ENCODE assay signal across 30 mouse cellular contexts in the genomic region with DNA sequence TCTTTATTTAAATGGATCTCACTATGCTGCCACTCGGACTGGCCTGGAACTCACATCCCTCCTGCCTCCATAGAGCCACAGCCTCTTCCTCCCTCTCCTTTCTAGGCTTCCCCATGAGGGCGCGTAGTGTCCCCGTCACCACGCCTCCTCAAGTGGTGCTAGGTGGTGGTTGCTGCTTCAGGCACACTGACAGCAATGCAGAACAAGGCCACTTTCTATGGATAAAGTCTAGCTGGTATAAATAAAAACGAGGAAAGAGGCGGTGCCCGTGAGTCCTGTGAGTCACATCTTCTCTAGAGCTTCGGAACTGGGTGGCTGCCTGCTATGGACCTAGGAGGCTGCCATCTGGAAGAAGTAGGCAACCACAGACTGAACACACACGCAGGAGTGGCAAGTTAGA. TPM values are rescaled to one million over a fixed set of nuclear protein-coding genes. Genes with fewer than 3 reads are reported as not detected.
A peak's percentile ranks its signal among the peaks of the same experiment; 100 is the strongest.
DNase-seq lines count a peak whose midpoint lies in the region; ATAC-seq and TF ChIP-seq lines count a peak whose summit lies in the region.
"Had no signal": no experiment of that assay in that cellular context is flagged by ENCODE, and none has a peak within 500 bp of the region (broad histone marks: within the 10 kb centered on the region; RNA-seq: fewer than 3 reads in every experiment).

No protein-coding gene starts in this region.

- no peak overlapping the region for H3K4me3 ChIP-seq in stomach, postnatal 0 days (ENCODE audit: low read depth, low read length)
- H3K4me3 ChIP-seq in intestine, embryonic 15.5 days (replicated peaks): no peak overlapping the region
- H3K4me3 ChIP-seq: forebrain, embryonic 13.5 days; hindbrain, embryonic 10.5 days; hindbrain, embryonic 15.5 days; left cerebral cortex, adult 2 months; limb, embryonic 13.5 days; megakaryocyte, embryonic 14.5 days; midbrain, embryonic 12.5 days; myocyte; neural tube, embryonic 12.5 days had no signal

- no peak overlapping the region for H3K4me2 ChIP-seq in stomach, postnatal 0 days (replicated peaks; ENCODE audit: low read depth)
- H3K4me2 ChIP-seq in intestine, embryonic 15.5 days (replicated peaks): no peak overlapping the region
- H3K4me2 ChIP-seq: forebrain, embryonic 13.5 days; hindbrain, embryonic 15.5 days; limb, embryonic 13.5 days; liver, embryonic 11.5 days; midbrain, embryonic 12.5 days; neural tube, embryonic 12.5 days had no signal

- TF ChIP-seq CTCF in stomach, postnatal 0 days (IDR thresholded peaks at IDR 0.05; ENCODE audit: low read depth): no peak

- no peaks in the 10 kb centered on the region for H3K4me1 ChIP-seq in stomach, postnatal 0 days (replicated peaks; ENCODE audit: control insufficient read depth, insufficient read depth)
- H3K4me1 ChIP-seq in intestine, embryonic 15.5 days (replicated peaks): no peaks in the 10 kb centered on the region

- no peak for TF ChIP-seq EP300 in stomach, postnatal 0 days (optimal IDR thresholded peaks at IDR 0.05)

- H3K27me3 ChIP-seq in stomach, postnatal 0 days (ENCODE audit: control insufficient read depth, insufficient read depth, low read length): no peaks in the 10 kb centered on the region
- no peaks in the 10 kb centered on the region for H3K27me3 ChIP-seq in intestine, embryonic 15.5 days (replicated peaks)
- H3K27me3 ChIP-seq: CH12.LX; forebrain, embryonic 13.5 days; hindbrain, embryonic 15.5 days; limb, embryonic 13.5 days; neural tube, embryonic 12.5 days had no signal

- 88% methylated on average over 10 of the region's 10 CpGs for WGBS in stomach, postnatal 0 days
- 89% methylated on average over 10 of the region's 10 CpGs for WGBS in intestine, embryonic 15.5 days

- no peaks in the 10 kb centered on the region for H3K9me3 ChIP-seq in stomach, postnatal 0 days (ENCODE audit: control insufficient read depth, low read length)
- no peaks in the 10 kb centered on the region for H3K9me3 ChIP-seq in intestine, embryonic 15.5 days
- H3K9me3 ChIP-seq: forebrain, embryonic 13.5 days; hindbrain, embryonic 10.5 days; hindbrain, embryonic 15.5 days; limb, embryonic 13.5 days; megakaryocyte, embryonic 14.5 days; midbrain, embryonic 12.5 days; neural tube, embryonic 12.5 days had no signal

- peak; percentile 53 to 76 for DNase-seq in left cerebral cortex, postnatal 14 days (ENCODE audit: low spot score in 2 of 2)
- no peak for DNase-seq in left cerebral cortex, adult 11 months (ENCODE audit: low spot score)
- DNase-seq in frontal cortex, adult 2 months (ENCODE audit: extremely low spot score in 1 of 2, low spot score in 1 of 2): peak; percentile 75 to 81
- DNase-seq in left cerebral cortex, postnatal 36 days (ENCODE audit: low spot score in 2 of 2): peak; percentile 68 to 73
- peak; percentile 90 for DNase-seq in telencephalon, adult 2 months (ENCODE audit: low read depth, low spot score)
- no peak for DNase-seq in stomach, postnatal 0 days (ENCODE audit: low spot score)

- no peak for ATAC-seq in stomach, postnatal 0 days (ENCODE audit: low FRiP score, low TSS enrichment)
- ATAC-seq in intestine, embryonic 15.5 days: no peak

- H3K36me3 ChIP-seq in stomach, postnatal 0 days (ENCODE audit: control insufficient read depth, insufficient read depth, low read length): no peaks in the 10 kb centered on the region; the same call in 1 of the 2 replicates
- peaks cover 20% of the 10 kb centered on the region; the same call in 1 of the 2 replicates for H3K36me3 ChIP-seq in intestine, embryonic 15.5 days

- intact Hi-C loops in left cerebral cortex, postnatal 14 days (cut with DNase I): no loop called here
- intact Hi-C loops in left cerebral cortex, postnatal 36 days (cut with DNase I): loop anchor here (10.0 kb wide), 1 partner anchor 291 kb away; no protein-coding TSS in a partner anchor

- H3K9ac ChIP-seq in stomach, postnatal 0 days (ENCODE audit: low read length): no peak overlapping the region
- H3K9ac ChIP-seq in intestine, embryonic 15.5 days: no peak overlapping the region
- H3K9ac ChIP-seq: forebrain, embryonic 13.5 days; hindbrain, embryonic 15.5 days; limb, embryonic 13.5 days; midbrain, embryonic 12.5 days; neural tube, embryonic 12.5 days had no signal

- no peak overlapping the region for H3K27ac ChIP-seq in stomach, postnatal 0 days (replicated peaks)
- no peak overlapping the region for H3K27ac ChIP-seq in intestine, embryonic 15.5 days
- H3K27ac ChIP-seq: forebrain, embryonic 13.5 days; hindbrain, embryonic 10.5 days; hindbrain, embryonic 15.5 days; kidney, postnatal 0 days; left cerebral cortex, adult 2 months; limb, embryonic 13.5 days; midbrain, embryonic 12.5 days; neural tube, embryonic 12.5 days had no signal

RNA-seq across cellular contexts. Expression of gene Npc2, which starts 16.9 kb away (rescaled TPM):
- total RNA-seq in left cerebral cortex, postnatal 14 days (2021): 10 to 100 TPM; 28.7 to 30.5 TPM
- 40.0 and 45.9 TPM in 2 replicates for polyA plus RNA-seq in frontal cortex, adult 2 months (2012; rRNA removed)
- total RNA-seq in left cerebral cortex, postnatal 36 days (2021): 10 to 100 TPM; 28.4 to 28.8 TPM
- polyA plus RNA-seq in stomach, postnatal 0 days (2015; fragmentation: Nextera tagmentation; extraction: Ambion mirVana): 49.0 and 49.4 TPM in 2 replicates
- polyA plus RNA-seq in intestine, embryonic 15.5 days (2015; fragmentation: Nextera tagmentation; extraction: Ambion mirVana): 76.7 and 77.9 TPM in 2 replicates

RNA-seq across cellular contexts. Expression of gene Isca2, which starts 17.0 kb away (rescaled TPM):
- 10 to 100 TPM; 55.3 to 61.8 TPM for total RNA-seq in left cerebral cortex, postnatal 14 days (2021)
- 87.2 and 90.7 TPM in 2 replicates for polyA plus RNA-seq in frontal cortex, adult 2 months (2012; rRNA removed)
- 10 to 100 TPM; 52.5 to 58.6 TPM for total RNA-seq in left cerebral cortex, postnatal 36 days (2021)
- 73.0 and 75.2 TPM in 2 replicates for polyA plus RNA-seq in stomach, postnatal 0 days (2015; fragmentation: Nextera tagmentation; extraction: Ambion mirVana)
- polyA plus RNA-seq in intestine, embryonic 15.5 days (2015; fragmentation: Nextera tagmentation; extraction: Ambion mirVana): 124 and 134 TPM in 2 replicates

RNA-seq across cellular contexts. Expression of gene Syndig1l, which starts 57.4 kb away (rescaled TPM):
- total RNA-seq in left cerebral cortex, postnatal 14 days (2021): 10 to 100 TPM; 12.4 to 17.5 TPM
- 16.3 and 23.8 TPM in 2 replicates for polyA plus RNA-seq in frontal cortex, adult 2 months (2012; rRNA removed)
- 10 to 100 TPM; 23.0 to 27.6 TPM for total RNA-seq in left cerebral cortex, postnatal 36 days (2021)
- 0.17 TPM in 1 of 2 replicates, not detected in the other for polyA plus RNA-seq in stomach, postnatal 0 days (2015; fragmentation: Nextera tagmentation; extraction: Ambion mirVana)
- 0.10 and 0.15 TPM in 2 replicates for polyA plus RNA-seq in intestine, embryonic 15.5 days (2015; fragmentation: Nextera tagmentation; extraction: Ambion mirVana)
- total RNA-seq: adrenal gland, adult 2 months; CH12.LX; gastrocnemius, adult 8-10 months; gastrocnemius, postnatal 4 days; heart, adult 8-10 months; heart, postnatal 14 days had no signal
- polyA plus RNA-seq: activated CD4-positive, CD25-positive, alpha-beta regulatory T cell, adult 4 months; adrenal gland, adult 2 months; embryonic facial prominence, embryonic 11.5 days; heart, embryonic 14.5 days; inflammation-experienced regulatory T-cells, adult 6 months; kidney, adult 2 months; kidney, postnatal 0 days; limb, embryonic 13.5 days; lung, embryonic 16.5 days; myocyte had no signal

Comparison
In these comparisons a context has a peak if more than half of its experiments do, and no peak if none do; other contexts are left out.
1. DNase-seq: peak in left cerebral cortex, postnatal 14 days (2 of 2), frontal cortex, adult 2 months (2 of 2), left cerebral cortex, postnatal 36 days (2 of 2) and telencephalon, adult 2 months (single experiment); none in left cerebral cortex, adult 11 months (single experiment) and stomach, postnatal 0 days (single experiment).
2. RNA of gene Syndig1l, which starts 57.4 kb away (polyA plus RNA-seq): 16.3 to 23.8 TPM in frontal cortex, adult 2 months; 0.10 to 0.15 TPM in intestine, embryonic 15.5 days and 0.17 TPM in stomach, postnatal 0 days; every median in the first group is over 10 times any median in the second.